Mouse (Mus musculus) left cerebral cortex, adult 18-20 months (tissue): ENCODE data around the gene Exosc7. TPM values are rescaled to one million over a fixed set of nuclear protein-coding genes. Genes with fewer than 3 reads are reported as not detected.

Experiments used
- DNase-seq, 2 experiments: peaks; one replicate each; pipeline ENCODE4 v3.0.0; 2021 to 2022; ENCODE audit warnings: low spot score in 2 of 2, mixed read lengths in 1 of 2
- total RNA-seq, 2 experiments: library from RNA; stranded (reverse); gene quantifications; 2 replicates each; pipeline ENCODE4 v1.2.3; 2021

The Exosc7 gene
- total RNA-seq, 2 experiments from 2014 or later: 43.7 to 47.0 TPM

GRCm38 (mm10) chr9:123183226-123183625 is 70.2 kb downstream of the Exosc7 start:
- DNase-seq: no peak

GRCm38 (mm10) chr9:123185546-123185945 is 72.5 kb downstream of the Exosc7 start:
- no peak for DNase-seq

Other genes starting within 250 kb of the Exosc7 start
- 100 to 1,000 TPM; 167 to 177 TPM for gene Zfp445, start 247.2 kb upstream of the Exosc7 start, total RNA-seq
- 1 to 10 TPM; 3.9 to 4.7 TPM for gene Zkscan7, start 227.5 kb upstream of the Exosc7 start, total RNA-seq
- 1 to 10 TPM; 6.2 to 8.2 TPM for gene Zfp105, start 190.1 kb upstream of the Exosc7 start, total RNA-seq
- gene 1110059G10Rik, start 162.2 kb upstream of the Exosc7 start, total RNA-seq: 10 to 100 TPM; 18.8 to 19.0 TPM
- under 1 TPM; 0.56 to 0.58 TPM for gene Kif15, start 162.2 kb upstream of the Exosc7 start, total RNA-seq
- 10 to 100 TPM; 21.0 to 21.5 TPM for gene Tmem42, start 91.9 kb upstream of the Exosc7 start, total RNA-seq
- 1 to 10 TPM; 1.1 to 2.0 TPM for gene Tgm4, start 78.5 kb upstream of the Exosc7 start, total RNA-seq
- gene Zdhhc3, start within 50 bp of the Exosc7 start, total RNA-seq: 10 to 100 TPM; 65.5 to 66.3 TPM
- gene Clec3b, start 37.7 kb downstream of the Exosc7 start, total RNA-seq: 1 to 10 TPM; 2.7 to 3.4 TPM
- under 1 TPM; 0.30 to 0.35 TPM for gene Cdcp1, start 102.8 kb downstream of the Exosc7 start, total RNA-seq
- 10 to 100 TPM; 54.7 to 65.3 TPM for gene Tmem158, start 147.5 kb downstream of the Exosc7 start, total RNA-seq